Mouse (Mus musculus) stomach, postnatal 0 days (tissue): ENCODE measurements around the gene Phgr1.

ENCODE experiments used
- CTCF ChIP-seq: IDR thresholded peaks from 2 replicates; pipeline ENCODE4 v1.5.1; 2016; ENCODE audit warnings: antibody characterized with exemption, low read depth, mild to moderate bottlenecking, moderate library complexity
- EP300 ChIP-seq: optimal IDR thresholded peaks from 2 replicates; pipeline ENCODE3; 2016; ENCODE audit warnings: antibody characterized with exemption

DNA sequence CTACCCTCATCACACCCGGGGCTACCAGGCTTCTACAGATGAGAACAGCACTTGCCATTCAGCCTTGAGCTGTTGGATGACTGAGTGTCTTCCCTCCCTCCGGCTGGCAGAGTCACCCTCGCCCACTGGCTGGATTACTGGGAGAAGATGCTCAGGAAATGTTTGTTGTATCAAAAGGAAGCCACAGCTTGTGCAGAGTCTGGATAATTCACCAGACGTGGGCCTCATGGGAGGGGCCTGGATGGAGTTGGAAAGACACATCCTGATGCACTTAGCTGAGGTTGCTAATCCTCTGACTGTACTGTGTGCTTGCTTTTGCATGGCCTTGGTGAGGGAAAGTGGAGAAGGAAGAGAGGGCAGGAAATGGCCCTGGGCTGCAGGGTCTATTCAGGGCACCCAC, 16.5 kb upstream of the Phgr1 start:
- TF ChIP-seq CTCF, result no peak
- TF ChIP-seq EP300, result no peak
